Mouse (Mus musculus) cerebellum, adult (tissue): ENCODE data around the gene Fut9.

ENCODE experiments used
- ATAC-seq: cut with Nextera tagmentation; 2 replicates; pipeline ENCODE4 v1.9.2; 2017; ENCODE audit warnings: mild to moderate bottlenecking, moderate library complexity, mixed read lengths; ENCODE audit not compliant: insufficient number of reproducible peaks, low FRiP score, low TSS enrichment

Fut9 gene

DNA sequence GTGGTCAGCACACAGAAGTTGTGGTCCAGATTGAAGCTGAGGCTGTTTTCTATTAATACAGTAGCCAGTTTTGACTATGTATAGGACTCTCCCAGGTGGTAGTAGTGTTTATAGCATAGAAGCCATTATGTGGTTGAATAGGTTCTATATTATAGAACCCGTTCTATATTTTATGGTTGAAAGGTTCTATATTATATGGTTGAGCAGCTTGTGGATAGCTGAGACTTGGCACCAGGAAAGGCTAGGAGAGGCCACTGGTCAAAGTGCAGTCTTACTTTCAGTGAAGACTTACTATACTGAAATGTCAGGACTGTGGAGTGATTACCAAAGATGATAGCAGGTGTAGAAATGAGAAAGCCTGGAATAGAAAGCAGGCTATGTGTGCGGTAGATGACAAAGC is 151.9 kb downstream of the Fut9 start:
- ATAC-seq, result no peak

DNA sequence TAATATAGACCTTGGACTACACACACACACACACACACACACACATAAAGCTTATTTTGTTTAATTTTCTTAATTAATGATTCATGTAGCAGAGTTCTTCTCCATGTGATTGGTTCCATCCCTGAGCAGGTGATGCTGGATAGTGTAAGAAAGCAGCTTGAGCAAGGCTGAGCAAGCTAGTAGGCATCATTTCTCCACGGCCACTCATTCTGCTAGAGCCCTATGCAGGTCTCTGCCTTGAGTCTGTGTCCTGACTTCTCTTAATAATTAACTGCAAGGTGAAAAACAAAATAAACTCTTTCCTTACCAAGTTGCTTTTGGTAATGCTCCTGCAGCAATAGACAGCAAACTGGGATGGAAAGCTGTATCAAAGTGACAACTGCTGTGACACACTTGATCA is 152.5 kb downstream of the Fut9 start:
- ATAC-seq, result no peak

DNA sequence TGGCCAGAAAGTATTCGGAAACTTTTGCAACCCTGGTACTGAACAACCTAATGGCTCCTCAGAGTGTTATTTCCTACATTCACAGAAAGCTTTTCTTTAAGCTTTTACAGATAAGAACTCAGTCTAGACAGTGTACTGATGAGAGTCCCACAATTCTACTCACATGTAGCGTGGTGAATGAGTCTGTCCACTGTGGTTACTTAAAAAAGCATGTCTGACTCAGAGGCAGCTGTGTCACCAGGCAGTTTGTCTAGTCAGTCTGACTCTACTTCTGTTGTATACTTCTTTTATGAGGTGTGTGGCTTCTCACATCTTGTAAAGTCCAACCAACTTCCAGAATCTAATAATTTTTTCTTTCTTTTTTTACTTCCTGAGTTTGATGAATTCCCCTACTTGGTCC is 154.5 kb downstream of the Fut9 start:
- no peak for ATAC-seq

DNA sequence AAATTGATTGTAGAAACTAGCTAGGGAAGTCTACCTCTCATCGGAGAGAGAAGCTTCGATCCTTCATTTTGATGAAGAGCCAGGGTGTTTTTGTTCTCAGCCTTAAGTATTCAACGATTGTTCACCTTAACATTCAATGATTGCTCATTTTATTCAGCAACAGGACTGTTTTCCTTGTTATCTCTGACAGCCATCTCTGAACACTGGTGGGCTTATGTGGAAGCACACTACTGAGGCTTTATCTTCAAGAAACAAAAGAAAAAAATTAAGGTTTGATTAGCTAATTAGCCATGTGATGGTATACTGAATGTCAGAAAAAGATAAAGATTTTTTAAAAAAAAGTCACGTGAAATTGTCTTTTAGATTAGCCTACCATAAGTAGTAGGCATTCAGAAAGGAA is 158.1 kb downstream of the Fut9 start:
- ATAC-seq, result no peak

DNA sequence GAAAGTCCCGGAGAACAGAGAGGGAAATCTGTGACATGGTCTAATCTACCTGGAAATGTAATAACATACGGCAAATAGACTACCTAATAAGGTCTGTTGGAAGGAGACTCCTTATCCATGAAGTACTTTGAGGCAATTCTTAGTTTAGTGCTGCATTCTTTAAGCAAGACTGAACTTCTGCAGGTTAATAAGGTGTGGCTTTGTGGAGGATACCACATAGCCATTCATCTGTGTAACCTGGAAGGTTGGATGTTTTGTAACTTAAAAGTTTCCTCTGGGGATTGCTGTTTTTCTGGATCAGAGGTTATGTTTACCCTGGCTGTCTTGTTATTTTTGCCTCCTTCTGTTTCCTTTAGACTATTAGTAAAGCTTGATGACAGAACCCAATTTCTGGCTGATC is 166.8 kb downstream of the Fut9 start:
- ATAC-seq, result no peak

DNA sequence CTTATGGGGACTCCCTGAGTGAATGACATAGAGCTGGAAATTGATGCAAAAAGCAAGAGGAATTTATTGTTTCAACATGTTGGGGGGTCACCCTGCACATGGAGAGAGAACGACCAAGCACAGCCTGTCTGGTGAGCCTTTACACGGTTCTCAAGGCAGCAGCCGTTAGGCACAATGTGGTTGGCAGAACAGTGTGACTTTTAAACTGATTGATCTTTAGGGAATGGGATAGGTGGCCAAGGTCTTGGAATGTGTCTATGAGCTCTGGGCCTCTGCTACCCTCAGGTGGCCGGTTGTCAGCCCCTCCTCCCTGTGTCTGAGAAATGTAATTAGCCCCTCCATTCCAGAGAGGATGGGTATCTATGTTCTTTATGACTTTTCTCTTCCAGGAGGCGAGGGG is 171.9 kb downstream of the Fut9 start:
- no peak for ATAC-seq

DNA sequence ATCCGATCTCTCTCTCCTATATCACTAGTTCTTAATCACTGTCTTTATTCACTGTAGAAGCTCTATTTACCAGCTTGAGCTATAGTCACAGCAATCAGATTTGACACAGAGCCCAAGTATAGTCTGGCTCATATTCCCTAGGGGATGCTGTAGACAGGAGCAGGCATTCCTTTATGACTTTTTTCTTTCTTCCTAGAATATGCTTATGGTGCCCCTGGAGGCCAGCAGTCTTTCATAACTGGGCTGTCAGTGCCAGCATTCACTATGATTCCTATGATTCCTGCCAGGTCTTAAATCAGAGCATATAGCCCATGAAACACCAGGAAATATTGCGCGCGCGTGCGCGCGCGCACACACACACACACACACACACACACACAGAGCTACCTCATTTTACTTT is 172.6 kb downstream of the Fut9 start:
- peak; percentile 67 for ATAC-seq

DNA sequence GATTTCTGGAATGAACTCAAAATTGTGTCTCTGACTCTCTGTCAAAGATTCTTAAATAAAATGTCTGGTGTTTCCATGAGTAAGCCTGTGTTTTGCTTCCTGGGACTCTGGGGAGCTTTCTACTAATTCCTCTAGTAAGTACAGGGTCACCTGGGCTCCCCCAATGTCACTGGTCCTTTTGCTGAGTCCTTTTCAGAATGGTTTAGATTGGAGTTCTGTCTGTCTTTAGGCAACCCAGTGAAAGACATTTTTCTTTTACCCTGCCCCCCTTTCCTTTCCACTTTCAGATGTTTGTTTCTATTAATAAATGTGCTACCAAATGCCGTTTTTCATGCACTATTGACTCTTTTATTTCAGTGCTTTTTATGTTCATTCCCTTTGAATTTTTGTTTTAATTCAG is 173.0 kb downstream of the Fut9 start:
- no peak for ATAC-seq

DNA sequence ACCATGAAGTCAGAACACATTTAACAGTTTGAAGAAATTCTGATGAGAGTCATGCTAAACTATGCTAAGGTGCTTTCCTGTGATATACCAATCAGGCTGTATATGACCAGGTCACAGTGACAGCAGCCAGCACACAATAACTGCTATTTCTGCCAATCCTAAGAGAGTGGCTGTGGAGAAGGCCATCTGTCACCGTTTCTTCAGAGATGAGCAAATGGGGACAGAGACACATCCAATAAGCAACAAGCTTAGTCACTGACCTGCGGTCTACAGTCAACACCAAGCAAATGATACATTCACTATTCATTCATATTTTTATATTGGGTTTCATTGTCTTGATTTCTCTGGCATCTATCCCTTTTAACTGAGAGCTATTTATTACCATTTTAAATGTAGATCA is 176.9 kb downstream of the Fut9 start:
- peak; percentile 99 for ATAC-seq

DNA sequence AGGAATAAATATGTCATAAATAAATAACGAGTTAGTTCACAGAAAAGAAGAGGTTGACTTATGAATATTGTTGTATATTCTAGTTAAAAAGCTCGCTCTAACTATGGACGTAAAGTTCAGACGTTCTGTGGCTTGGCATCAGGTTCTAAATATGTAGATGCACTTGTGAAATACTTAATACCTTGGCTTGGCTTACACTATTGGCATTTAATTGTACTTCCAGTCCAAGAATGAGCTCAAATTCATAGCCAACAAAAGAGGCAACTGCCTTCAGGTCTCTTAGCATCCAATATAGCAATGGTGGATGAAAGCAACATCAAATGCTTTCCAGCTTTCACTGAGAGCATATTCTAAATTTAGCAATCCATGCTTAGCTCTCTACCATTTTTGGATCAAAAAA is 182.7 kb downstream of the Fut9 start:
- ATAC-seq, result no peak

DNA sequence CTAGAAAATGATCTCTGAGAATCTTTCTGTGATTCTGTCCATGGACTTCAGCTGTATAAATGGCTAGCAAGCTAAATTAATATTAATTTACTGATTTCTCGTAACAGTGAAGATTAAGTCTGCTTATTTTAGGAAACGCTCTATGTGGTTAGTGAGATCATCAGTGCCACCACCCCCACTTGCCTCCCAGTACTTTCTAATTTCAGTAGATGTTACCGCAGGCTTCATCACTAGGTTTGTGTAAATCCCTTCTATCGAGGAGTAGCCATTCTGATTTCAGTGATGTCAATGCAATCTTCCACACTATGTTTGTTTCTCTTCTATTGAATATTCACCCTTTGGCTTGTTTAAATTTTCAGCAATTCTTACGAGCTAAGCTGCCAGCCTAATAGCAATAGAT is 186.6 kb downstream of the Fut9 start:
- ATAC-seq, result no peak

DNA sequence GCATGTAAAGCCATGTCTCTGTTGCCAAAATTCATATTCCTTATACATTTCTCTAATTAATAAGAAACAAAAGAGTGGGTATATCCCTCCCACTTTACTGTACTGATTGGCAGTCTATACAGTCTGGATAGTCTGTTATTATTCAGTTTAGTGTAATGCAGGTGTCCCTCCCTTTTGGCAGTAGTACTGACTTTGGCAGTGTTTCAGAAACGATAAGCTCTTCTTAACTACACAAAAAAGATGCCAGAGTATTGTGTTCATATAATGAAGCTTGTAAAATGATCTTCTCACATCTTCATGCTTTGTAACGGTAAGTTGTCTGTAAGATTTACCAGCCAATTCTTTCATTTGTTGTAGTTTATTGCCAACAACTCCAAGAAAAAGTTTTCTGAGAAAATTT is 189.6 kb downstream of the Fut9 start:
- ATAC-seq, result no peak

DNA sequence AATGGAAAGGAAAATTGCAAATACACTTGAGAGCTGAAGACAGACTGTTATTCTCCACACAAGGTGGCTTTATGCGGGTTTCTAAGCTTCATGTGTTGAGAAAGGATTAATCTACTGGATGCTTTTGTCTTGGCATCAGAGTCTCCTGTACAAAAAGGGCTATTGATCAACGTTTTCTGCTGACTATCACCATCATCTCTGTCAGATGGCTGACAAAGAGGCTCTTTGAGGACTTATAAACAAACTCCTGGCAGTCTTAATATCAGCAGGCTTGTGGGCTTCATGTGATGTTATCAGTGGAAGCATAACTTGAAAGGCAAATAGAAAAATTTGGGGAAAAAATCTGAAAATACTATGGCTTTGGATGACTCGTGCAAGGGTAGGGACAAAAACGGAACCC is 206.8 kb downstream of the Fut9 start:
- no peak for ATAC-seq
